Mouse (Mus musculus): ENCODE results near the gene Mcemp1.

GRCm38 (mm10) chr8:3626971-3627370 is 38.6 kb upstream of the Mcemp1 start:
- TF ChIP-seq CTCF (IDR thresholded peaks at IDR 0.05; ENCODE audit: low read depth) (no peak), EP300 (IDR thresholded peaks at IDR 0.05; ENCODE audit: low read depth) (no peak)
